Mouse (Mus musculus) mammary gland, adult 2 months (tissue): ENCODE data around the gene Ppid. TPM values are rescaled to one million over a fixed set of nuclear protein-coding genes. Genes with fewer than 3 reads are reported as not detected.

Experiments used
- polyA plus RNA-seq: library from polyadenylated mRNA; depleted of rRNA; stranded (reverse); fragments of >200 nt; gene quantifications from 2 replicates; pipeline ENCODE4 v1.2.3, GENCODE M21; 2012; ENCODE audit warnings: low replicate concordance; rRNA removed

Gene Ppid
- 4.4 and 10.5 TPM in 2 replicates for polyA plus RNA-seq

DNA sequence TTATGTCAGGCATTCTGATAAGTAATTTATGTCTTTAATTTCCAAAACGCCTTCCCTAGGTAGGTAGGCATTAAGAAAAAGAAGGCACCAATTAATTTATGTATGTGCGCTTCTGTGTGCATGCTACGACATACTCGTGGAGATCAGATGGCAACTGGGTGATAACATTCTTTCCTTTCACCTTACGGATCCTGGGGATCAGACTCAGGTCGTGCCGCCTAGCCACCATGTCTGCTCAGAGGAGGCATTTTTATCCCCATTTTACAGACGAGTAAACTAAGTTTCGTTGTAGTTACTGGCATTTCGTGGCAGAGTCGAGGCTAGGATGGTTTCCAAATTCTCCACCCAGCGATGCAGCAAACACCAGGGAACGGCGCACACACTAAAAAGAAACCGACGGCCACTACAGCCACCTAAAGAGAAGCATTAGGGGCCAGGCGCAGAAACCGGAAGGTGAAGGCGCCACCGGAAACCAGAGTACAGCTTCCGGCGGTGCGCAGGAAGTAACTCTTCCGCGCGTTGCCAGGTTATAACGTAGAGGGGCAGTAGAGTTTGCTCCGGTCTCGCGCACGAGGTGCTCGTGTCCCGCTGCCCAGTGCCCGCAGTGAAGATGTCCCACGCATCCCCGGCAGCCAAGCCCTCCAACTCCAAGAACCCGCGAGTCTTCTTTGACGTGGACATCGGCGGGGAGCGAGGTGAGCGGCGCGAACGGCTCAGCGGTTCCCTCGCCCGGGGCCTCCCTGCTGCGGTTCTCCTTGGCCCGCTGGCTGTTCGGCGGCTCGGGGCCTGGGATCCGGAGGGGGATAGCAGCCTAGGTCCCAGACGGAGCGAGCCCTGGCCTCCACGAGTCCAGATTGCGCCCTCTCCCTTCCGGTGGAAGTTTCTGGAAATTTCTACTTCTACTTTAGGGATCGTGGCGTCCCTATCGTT, at the start of gene Ppid:
Gene Ppid (plus strand): TSS at position 480 of the 930 bp plus-strand sequence.

DNA sequence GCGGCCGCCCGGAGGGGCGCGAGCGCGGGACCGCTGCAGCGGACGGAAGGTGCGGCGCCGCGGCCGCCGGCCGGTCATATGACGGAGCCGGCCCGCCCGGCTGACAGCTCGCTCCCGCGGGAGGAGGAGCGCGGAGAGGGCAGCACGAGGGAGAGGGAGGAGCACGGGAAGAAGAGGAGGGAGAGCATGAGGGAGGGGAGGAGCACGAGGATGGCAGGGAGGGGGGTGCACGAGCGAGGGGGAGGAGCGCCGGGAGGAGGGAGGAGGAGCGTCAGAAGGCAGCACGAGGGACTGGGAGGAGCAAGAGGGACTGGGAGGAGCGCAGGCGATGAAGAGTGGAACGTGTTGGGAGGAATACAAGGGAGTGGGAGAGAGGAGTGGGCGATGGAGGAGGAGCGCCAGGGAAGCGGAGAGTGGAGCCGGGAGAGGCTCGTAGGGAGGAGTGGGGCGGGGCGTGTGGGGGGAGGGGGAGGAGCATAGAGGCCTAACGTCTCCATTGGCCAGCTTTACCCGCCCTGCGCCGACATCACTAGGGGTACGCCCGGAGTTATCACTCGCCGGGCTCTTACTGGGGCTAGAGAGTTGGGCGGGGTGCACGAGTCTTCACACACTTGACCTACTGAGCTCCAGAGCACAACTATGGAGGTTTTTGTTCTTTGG, 23.3 kb upstream of the Ppid start, which contains the start of gene Fnip2:
Gene Fnip2 (minus strand): TSS at position 94 of the 660 bp plus-strand sequence.

DNA sequence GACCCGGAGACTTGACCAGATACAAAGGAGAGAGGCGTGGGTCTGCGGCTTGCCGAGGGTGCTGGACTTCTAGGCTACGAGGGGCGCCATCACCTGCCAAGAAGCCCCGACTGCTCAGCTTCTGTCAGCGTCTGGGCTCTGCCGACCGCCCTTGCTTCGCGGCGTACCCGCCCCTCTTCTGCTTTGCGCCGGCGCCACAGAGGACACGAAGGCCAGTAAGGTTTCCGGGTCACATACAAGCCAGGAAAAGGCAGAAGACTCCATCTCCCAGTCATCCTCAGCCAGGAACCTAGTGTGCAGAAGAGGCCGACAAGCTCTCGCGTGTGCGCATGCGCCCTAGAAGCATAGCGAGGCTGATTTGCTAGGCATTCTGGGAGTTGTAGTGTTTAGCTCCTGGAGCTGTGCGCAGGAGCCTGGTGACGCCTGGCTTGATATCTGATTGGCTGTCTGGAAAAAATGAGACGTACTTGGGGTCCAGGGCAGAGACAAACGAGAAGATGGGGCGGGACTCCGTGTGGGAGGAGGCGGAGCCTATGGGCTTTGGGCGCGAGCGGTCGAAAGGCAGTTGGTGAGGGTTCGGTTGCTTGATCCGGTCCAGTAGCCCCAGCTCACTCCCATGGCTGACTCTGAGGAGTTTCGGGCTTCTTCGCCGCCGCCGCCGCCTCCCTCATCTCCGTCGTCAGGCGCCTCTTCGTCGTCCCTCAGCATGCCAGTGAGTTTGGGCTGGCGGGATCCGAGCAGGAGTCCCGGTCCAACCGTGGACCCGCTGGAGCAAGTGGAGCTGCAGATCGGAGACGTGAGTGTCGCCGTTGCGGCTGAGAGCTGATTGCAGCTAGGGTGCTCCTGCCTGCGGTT, 37.6 kb downstream of the Ppid start, which contains the start of gene 4930579G24Rik:
Gene 4930579G24Rik (plus strand): TSS at position 519 of the 855 bp plus-strand sequence.

DNA sequence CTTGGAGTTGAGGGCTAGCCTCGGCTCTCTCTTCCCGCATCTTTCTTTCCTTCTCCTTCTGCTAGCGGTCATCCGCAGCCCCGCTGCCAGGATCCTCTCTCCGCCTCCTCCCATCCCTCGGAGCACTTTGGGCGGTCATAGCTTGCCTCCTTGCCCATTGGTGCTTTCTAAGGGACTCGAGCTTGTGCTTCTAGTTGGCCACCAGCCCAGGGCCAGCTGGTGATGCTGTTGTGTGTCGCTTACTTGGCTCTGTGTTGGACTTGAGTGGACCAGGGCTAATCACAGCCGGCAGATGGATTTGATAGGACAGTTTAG, 38.2 kb downstream of the Ppid start, which contains the start of gene Etfdh:
Gene Etfdh (minus strand): TSS at position 85 of the 315 bp plus-strand sequence.

Other genes with a start within 250 kb of the Ppid start
- 3.3 and 6.5 TPM in 2 replicates for gene Fnip2, start 23.5 kb upstream of the Ppid start, polyA plus RNA-seq
- 2.0 and 2.2 TPM in 2 replicates for gene 4930579G24Rik, start 37.7 kb downstream of the Ppid start, polyA plus RNA-seq
- 126 and 147 TPM in 2 replicates for gene Etfdh, start 38.2 kb downstream of the Ppid start, polyA plus RNA-seq
- 0.02 and 0.14 TPM in 2 replicates for gene Rxfp1, start 146.5 kb downstream of the Ppid start, polyA plus RNA-seq